Mouse (Mus musculus) embryonic fibroblast, embryonic 13.5 days (primary cell): Measurements from ENCODE around the gene Ssx2ip.
A peak's percentile ranks its signal among the peaks of the same experiment; 100 is the strongest.

Source experiments
- CTCF ChIP-seq: IDR thresholded peaks from 2 replicates; pipeline ENCODE4 v1.5.1; 2011; ENCODE audit warnings: mild to moderate bottlenecking, control low read depth, low read length, moderate library complexity, borderline replicate concordance; ENCODE audit not compliant: insufficient read depth
- POLR2A ChIP-seq: IDR thresholded peaks from 2 replicates; pipeline ENCODE4 v1.6.1; 2011; ENCODE audit warnings: low read depth, mild to moderate bottlenecking, control low read depth, low read length, moderate library complexity

DNA sequence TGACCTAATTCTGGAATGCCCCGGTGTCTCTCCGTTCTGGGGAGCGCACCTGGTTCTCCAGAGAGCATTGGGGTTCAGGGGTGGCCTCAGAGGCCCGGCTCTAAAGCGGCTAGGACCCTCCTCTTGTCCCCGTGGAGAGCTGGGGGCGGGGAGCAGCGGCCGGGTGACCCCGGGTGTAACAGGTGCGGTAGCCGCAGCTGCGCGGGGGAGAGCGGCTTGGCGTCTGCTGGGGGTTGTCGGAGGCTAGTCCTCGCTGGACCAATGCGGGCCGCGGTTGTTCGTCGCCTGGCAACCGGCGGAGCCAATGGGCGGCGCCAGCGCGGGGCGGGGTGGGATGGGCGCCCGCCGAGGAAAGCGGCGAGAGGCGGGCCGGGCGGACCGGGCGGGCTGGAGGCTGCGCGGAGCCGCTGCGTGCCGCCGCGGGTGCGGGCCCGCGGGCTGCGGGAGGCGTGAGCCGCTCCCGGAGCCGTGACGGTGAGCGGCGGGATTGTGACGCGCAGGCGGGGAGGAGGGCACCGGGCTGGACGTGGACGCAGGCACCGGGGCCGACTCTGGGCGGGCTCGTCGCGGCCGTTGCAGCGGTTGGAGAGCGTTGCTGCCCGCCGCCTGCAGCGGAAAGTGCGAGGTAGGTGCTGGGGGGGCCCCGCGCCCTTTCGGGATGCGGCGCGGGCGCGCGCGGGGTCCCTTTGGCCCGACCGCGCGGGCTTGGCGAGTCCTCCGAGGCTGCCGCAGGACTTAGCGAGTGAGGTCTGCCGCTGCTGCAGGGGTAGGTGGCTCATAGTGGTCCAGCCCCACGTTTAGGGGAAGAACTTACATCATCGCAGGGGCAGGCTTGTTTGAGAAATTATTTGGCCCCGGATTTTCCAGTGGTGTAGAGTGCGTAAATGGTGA lies at the start of gene Ssx2ip:
- TF ChIP-seq POLR2A (peak; percentile 55), CTCF (no peak)
